Mouse (Mus musculus) lung, embryonic 14.5 days (tissue): Measurements from ENCODE around the gene Atg9b. TPM values are rescaled to one million over a fixed set of nuclear protein-coding genes. Genes with fewer than 3 reads are reported as not detected.
A peak's percentile ranks its signal among the peaks of the same experiment; 100 is the strongest.

ENCODE experiments used
- ATAC-seq: fragments of 200-750 bp; cut with Nextera tagmentation; 2 replicates; pipeline ENCODE4 v1.8.0; 2017; ENCODE audit warnings: mild to moderate bottlenecking, moderate TSS enrichment, moderate library complexity; ENCODE audit not compliant: insufficient read depth
- DNase-seq: peaks from one replicate; pipeline ENCODE4 v3.0.0-alpha.2; 2015
- H3K27ac ChIP-seq: fragments of 300-500 bp; sonication (generic); 2 replicates; pipeline ENCODE4 v1.5.1; 2014; ENCODE audit warnings: low read depth, mild to moderate bottlenecking, moderate library complexity
- H3K27me3 ChIP-seq: fragments of 300-500 bp; sonication (generic); 2 replicates; pipeline ENCODE4 v1.6.1; 2014; ENCODE audit warnings: low read length, control low read depth; ENCODE audit not compliant: insufficient read depth
- H3K36me3 ChIP-seq: fragments of 300-500 bp; sonication (generic); 2 replicates; pipeline ENCODE4 v1.6.1; 2014; ENCODE audit warnings: control low read depth; ENCODE audit not compliant: insufficient read depth
- H3K4me1 ChIP-seq: fragments of 300-500 bp; sonication (generic); 2 replicates; pipeline ENCODE4 v1.6.1; 2014; ENCODE audit warnings: antibody characterized with exemption, control low read depth; ENCODE audit not compliant: insufficient read depth
- H3K4me2 ChIP-seq: fragments of 300-500 bp; sonication (generic); 2 replicates; pipeline ENCODE4 v1.6.1; 2014; ENCODE audit warnings: mild to moderate bottlenecking
- H3K4me3 ChIP-seq: fragments of 300-500 bp; sonication (generic); 2 replicates; pipeline ENCODE4 v1.5.1; 2014; ENCODE audit warnings: low read depth, low read length
- H3K9ac ChIP-seq: fragments of 300-500 bp; sonication (generic); 2 replicates; pipeline ENCODE4 v1.6.1; 2014
- H3K9me3 ChIP-seq: fragments of 300-500 bp; sonication (generic); 2 replicates; pipeline ENCODE4 v1.6.1; 2016; ENCODE audit warnings: low read depth, low read length, control low read depth
- CTCF ChIP-seq: IDR thresholded peaks from 2 replicates; pipeline ENCODE4 v1.5.1; 2016; ENCODE audit warnings: antibody characterized with exemption, low read depth
- WGBS: fragments of 180-500 bp; shearing (Covaris S2); extraction: QIAGEN DNeasy Blood & Tissue Kit; methylation state at CpG from one replicate; pipeline ENCODE4 v1.1.7; 2014; 5-methylcytosine and 5-hydroxymethylcytosine counted together
- polyA plus RNA-seq: library from polyadenylated mRNA; unstranded; fragments of >200 nt; fragmentation: Nextera tagmentation; extraction: Ambion mirVana; gene quantifications from 2 replicates; pipeline ENCODE4 v1.2.1, GENCODE M21; 2014

Atg9b gene
- polyA plus RNA-seq, 1 experiment from 2014 or later, result 0.71 TPM

DNA sequence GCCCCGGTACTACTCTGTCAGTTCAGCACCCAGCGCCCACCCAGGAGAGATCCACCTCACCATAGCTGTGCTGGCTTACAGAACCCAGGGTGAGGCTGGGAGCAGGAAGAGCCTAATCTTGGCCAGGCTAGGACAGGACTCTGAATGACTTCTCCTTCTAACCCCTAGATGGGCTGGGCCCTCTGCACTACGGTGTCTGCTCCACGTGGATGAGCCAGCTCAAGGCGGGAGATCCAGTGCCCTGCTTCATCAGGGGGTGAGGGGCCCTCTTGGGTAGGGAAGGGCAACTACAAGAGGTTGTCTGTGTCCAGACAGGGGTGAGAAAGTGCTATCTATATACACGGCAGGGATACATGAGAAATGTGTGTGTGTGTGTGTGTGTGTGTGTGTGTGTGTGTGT is 10.5 kb downstream of the Atg9b start:
- Histone ChIP-seq H3K4me2 (no peak overlapping the region), H3K36me3 (no peaks in the 10 kb centered on the region), H3K9ac (no peak overlapping the region), H3K9me3 (no peaks in the 10 kb centered on the region), H3K27me3 (peaks cover 7% of the 10 kb centered on the region; the same call in 1 of the 2 replicates), H3K4me1 (no peaks in the 10 kb centered on the region), H3K27ac (no peak overlapping the region), H3K4me3 (no peak overlapping the region)
- DNase-seq, result no peak
- 62% methylated on average over 6 of the region's 6 CpGs for WGBS
- no peak for TF ChIP-seq CTCF
- ATAC-seq, result no peak

DNA sequence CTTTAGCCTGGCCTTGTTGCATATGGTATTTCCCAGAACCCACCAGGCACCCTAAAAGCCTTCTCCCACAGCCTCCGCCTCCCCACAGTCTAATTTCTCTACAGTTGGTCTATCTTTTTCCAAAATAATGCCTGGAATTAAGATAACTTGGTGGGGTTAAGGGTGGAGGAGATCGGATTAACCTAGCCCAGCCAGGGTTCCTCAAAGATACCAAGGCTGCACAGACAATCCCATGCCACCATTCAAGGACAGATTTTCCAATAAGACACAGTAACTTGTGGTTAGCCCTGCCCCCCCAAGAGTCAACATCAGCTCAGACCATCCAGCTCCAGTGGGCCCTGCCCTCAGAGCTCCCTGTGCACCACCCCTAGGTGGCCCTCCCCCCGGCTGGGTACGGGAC is 11.4 kb downstream of the Atg9b start:
- 94% methylated on average over 4 of the region's 4 CpGs for WGBS
- Histone ChIP-seq H3K27ac (no peak overlapping the region), H3K9ac (no peak overlapping the region), H3K36me3 (no peaks in the 10 kb centered on the region), H3K4me3 (no peak overlapping the region), H3K9me3 (no peaks in the 10 kb centered on the region), H3K4me1 (no peaks in the 10 kb centered on the region), H3K4me2 (no peak overlapping the region), H3K27me3 (no peaks in the 10 kb centered on the region)
- ATAC-seq (no peak), DNase-seq (no peak)
- TF ChIP-seq CTCF, result no peak

DNA sequence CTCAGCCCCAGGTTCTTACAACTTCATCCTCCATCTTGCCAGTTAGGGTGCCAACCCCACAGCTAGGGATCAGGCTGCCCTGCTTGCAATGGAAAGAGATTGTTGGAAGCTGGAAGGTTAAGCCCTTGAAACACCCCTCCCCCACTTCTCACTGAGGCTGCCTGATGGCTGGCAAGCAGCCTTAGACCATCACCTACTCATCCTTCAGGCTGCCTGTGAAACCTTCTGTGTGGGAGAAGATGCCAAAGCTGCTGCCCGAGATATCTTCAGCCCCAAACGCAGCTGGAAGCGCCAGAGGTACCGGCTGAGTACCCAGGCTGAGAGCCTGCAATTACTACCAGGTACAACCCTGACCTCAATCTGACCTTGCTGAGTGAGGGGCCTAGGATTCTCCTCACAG is 12.4 kb downstream of the Atg9b start:
- WGBS, result 59% methylated on average over 4 of the region's 4 CpGs
- no peaks in the 10 kb centered on the region for H3K4me1 ChIP-seq
- H3K27ac ChIP-seq, result no peak overlapping the region
- no peak overlapping the region for H3K9ac ChIP-seq
- no peaks in the 10 kb centered on the region for H3K36me3 ChIP-seq
- ATAC-seq (no peak), DNase-seq (no peak)
- no peak overlapping the region for H3K4me2 ChIP-seq
- no peak for TF ChIP-seq CTCF
- no peaks in the 10 kb centered on the region for H3K27me3 ChIP-seq
- no peak overlapping the region for H3K4me3 ChIP-seq
- H3K9me3 ChIP-seq, result no peaks in the 10 kb centered on the region

DNA sequence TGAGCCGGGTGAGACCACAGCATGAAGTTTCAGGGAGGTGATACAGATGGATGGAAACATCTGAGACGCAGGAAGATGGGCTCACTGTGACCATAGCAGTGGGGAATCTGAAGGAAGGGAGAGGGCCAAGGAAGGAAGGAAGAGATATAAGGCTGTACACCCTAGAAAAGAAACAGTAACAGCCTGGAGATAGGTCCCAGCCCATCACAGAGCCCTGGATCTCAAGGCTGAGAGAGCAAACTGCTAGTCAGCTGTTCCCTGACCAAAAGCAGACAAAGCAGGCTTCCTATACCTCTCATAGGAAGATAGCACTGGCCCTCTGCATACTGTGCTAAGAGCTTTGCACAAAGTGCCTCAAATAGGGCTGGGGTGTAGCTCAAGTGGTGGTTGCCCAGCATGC is 13.2 kb downstream of the Atg9b start:
- no peak overlapping the region for H3K9ac ChIP-seq
- 63% methylated on average over 2 of the region's 2 CpGs for WGBS
- no peaks in the 10 kb centered on the region for H3K4me1 ChIP-seq
- no peaks in the 10 kb centered on the region for H3K27me3 ChIP-seq
- H3K4me3 ChIP-seq, result no peak overlapping the region
- no peak overlapping the region for H3K27ac ChIP-seq
- ATAC-seq (no peak), DNase-seq (no peak)
- H3K9me3 ChIP-seq, result no peaks in the 10 kb centered on the region
- no peak for TF ChIP-seq CTCF
- H3K36me3 ChIP-seq, result no peaks in the 10 kb centered on the region
- no peak overlapping the region for H3K4me2 ChIP-seq

DNA sequence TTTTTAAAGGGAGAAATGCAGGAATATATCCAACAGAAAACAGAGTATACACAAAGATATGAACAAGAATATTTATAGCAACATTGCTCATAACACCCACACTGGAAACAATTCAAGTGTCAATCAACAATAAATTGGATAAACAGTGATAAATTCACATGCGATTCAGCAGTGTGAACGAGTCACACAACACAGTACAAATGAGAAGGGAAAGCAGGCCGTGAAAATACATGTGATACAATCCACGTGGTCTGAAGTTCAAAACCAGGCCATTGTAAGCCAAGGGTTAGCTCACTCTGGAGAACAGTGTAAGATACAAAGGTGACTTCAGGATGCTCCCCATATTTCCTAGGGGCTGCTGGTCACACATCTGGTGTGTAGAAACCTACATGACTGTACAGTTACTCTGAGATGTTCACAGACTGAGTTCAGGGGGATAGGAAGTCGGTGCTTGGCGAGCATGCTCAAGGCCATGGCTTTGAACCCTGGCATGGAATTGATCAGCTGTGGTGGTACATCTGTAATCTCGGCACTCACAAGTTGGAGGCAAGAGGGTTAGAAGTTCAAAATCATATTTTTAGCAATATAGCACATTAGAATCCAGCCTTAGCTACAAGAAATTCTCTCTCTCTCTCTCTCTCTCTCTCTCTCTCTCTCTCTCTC is 17.1 kb downstream of the Atg9b start:
- H3K27me3 ChIP-seq, result no peaks in the 10 kb centered on the region

DNA sequence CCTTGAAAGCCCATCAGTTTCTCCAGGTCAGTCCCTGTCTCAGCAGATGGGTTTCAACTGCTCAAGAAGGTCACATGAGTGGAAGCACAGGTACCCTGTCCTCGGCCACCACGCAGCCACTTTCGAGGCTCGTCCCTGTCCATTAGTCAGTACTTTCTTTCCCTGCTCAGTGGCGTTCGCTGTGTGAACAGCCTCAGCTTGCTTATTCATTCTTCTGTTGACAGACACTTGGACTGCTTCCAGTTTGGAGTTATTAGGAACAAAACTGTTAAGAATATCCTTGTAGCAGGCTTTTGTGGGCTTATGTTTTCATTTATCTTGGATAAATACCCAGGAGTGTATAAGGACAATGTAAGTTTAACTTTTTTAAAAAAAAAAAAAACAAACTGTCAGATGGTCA is 17.7 kb downstream of the Atg9b start:
- H3K9ac ChIP-seq, result no peak overlapping the region
- H3K27me3 ChIP-seq, result no peaks in the 10 kb centered on the region
- H3K4me3 ChIP-seq, result no peak overlapping the region
- ATAC-seq, result no peak
- H3K4me2 ChIP-seq, result no peak overlapping the region
- DNase-seq, result peak; percentile 86
- no peak for TF ChIP-seq CTCF
- H3K4me1 ChIP-seq, result no peaks in the 10 kb centered on the region
- no peaks in the 10 kb centered on the region for H3K9me3 ChIP-seq
- no peaks in the 10 kb centered on the region for H3K36me3 ChIP-seq
- H3K27ac ChIP-seq, result no peak overlapping the region
- WGBS, result 20% methylated on average over 6 of the region's 6 CpGs

More for the DNA sequence above, 17.1 kb downstream of the Atg9b start:
- Histone ChIP-seq H3K9ac (no peak overlapping the region), H3K4me2 (no peak overlapping the region), H3K9me3 (no peaks in the 10 kb centered on the region), H3K36me3 (no peaks in the 10 kb centered on the region), H3K4me3 (no peak overlapping the region), H3K27ac (no peak overlapping the region), H3K4me1 (no peaks in the 10 kb centered on the region)
- TF ChIP-seq CTCF, result no peak
- ATAC-seq (no peak), DNase-seq (no peak)
- 64% methylated on average over 7 of the region's 7 CpGs for WGBS

DNA sequence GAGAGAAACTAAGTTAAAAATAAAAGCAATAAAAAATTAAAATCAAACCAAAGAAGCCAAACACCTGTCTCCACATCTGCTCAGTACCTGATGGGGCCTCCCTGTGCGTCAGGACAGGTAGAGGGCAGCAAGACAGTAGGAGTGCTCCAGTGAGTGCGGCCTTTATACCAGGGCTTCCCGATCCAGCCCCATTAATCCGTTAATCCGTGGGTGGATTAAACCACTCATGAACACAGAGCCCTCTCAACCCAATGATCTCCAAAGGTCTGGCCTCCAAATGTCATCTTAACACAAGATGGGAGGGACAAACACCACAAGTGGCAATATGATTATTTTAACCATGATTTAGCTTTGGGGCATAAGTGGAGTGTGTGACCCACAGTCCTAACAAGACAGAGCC is 18.1 kb downstream of the Atg9b start:
- Histone ChIP-seq H3K27ac (no peak overlapping the region), H3K9me3 (no peaks in the 10 kb centered on the region), H3K27me3 (no peaks in the 10 kb centered on the region), H3K9ac (no peak overlapping the region), H3K36me3 (no peaks in the 10 kb centered on the region), H3K4me3 (no peak overlapping the region), H3K4me2 (no peak overlapping the region), H3K4me1 (no peaks in the 10 kb centered on the region)
- no peak for DNase-seq
- ATAC-seq, result no peak
- TF ChIP-seq CTCF, result no peak
- WGBS, result 70% methylated on average over 5 of the region's 5 CpGs

DNA sequence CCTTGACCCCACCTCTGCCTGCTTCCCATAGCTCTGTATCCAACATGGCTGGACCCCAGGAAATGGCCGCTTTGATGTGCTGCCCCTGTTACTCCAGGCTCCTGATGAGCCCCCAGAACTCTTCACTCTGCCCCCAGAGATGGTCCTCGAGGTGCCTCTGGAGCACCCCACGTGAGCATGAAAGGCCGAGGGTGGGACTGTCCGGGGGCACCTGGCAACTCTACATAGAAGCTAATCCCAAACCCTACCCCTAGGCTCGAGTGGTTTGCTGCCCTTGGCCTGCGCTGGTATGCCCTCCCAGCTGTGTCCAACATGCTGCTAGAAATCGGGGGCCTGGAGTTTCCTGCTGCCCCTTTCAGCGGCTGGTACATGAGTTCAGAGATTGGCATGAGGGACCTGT is 22.2 kb downstream of the Atg9b start:
- no peak for DNase-seq
- Histone ChIP-seq H3K4me3 (no peak overlapping the region), H3K9me3 (no peaks in the 10 kb centered on the region), H3K27ac (no peak overlapping the region), H3K4me2 (no peak overlapping the region), H3K36me3 (no peaks in the 10 kb centered on the region), H3K27me3 (no peaks in the 10 kb centered on the region), H3K9ac (no peak overlapping the region), H3K4me1 (no peaks in the 10 kb centered on the region)
- ATAC-seq, result no peak
- 77% methylated on average over 9 of the region's 9 CpGs for WGBS
- TF ChIP-seq CTCF, result no peak
